Mouse (Mus musculus): ENCODE results near the gene Wdr25.
"Not testable (repeated sequence)": the region's sequence is repeated elsewhere in the genome, so short reads cannot be mapped to it uniquely, and the experiment has no call there.

Gene Wdr25

GRCm38 (mm10) chr12:108892989-108893714 is at the start of gene Wdr25:
Wdr25 (plus strand) TSS chr12:108893631.
- DNase-seq (ENCODE audit: low spot score in 2 of 2): no peak

GRCm38 (mm10) chr12:108848033-108848432 is 45.4 kb upstream of the Wdr25 start:
- DNase-seq (ENCODE audit: low spot score in 2 of 2): not testable (repeated sequence)

- no peak for DNase-seq (ENCODE audit: low spot score in 2 of 2)
These were observed 43.9 kb upstream of the Wdr25 start for GRCm38 (mm10) chr12:108849488-108850022.

- DNase-seq (ENCODE audit: low spot score in 2 of 2): no peak
These were observed 43.3 kb upstream of the Wdr25 start for GRCm38 (mm10) chr12:108850129-108850528.

- DNase-seq (ENCODE audit: low spot score in 2 of 2): no peak
These were observed 42.5 kb upstream of the Wdr25 start for GRCm38 (mm10) chr12:108850886-108851285.

GRCm38 (mm10) chr12:108852822-108853221 is 40.6 kb upstream of the Wdr25 start:
- DNase-seq (ENCODE audit: low spot score in 2 of 2): no peak

GRCm38 (mm10) chr12:108855081-108855480 is 38.4 kb upstream of the Wdr25 start:
- no peak for DNase-seq (ENCODE audit: low spot score in 2 of 2)

- DNase-seq (ENCODE audit: low spot score in 2 of 2): no peak
These were observed 37.2 kb upstream of the Wdr25 start for GRCm38 (mm10) chr12:108856186-108856585.

GRCm38 (mm10) chr12:108857109-108857508 is 36.3 kb upstream of the Wdr25 start:
- no peak for DNase-seq (ENCODE audit: low spot score in 2 of 2)

- DNase-seq (ENCODE audit: low spot score in 2 of 2): no peak
These were observed 35.7 kb upstream of the Wdr25 start for GRCm38 (mm10) chr12:108857589-108858184.

GRCm38 (mm10) chr12:108858486-108858885 is 34.9 kb upstream of the Wdr25 start:
- no peak for DNase-seq (ENCODE audit: low spot score in 2 of 2)

- DNase-seq (ENCODE audit: low spot score in 2 of 2): no peak
These were observed 28.4 kb upstream of the Wdr25 start for GRCm38 (mm10) chr12:108865007-108865494.

GRCm38 (mm10) chr12:108869575-108869974 is 23.9 kb upstream of the Wdr25 start:
- DNase-seq (ENCODE audit: low spot score in 2 of 2): no peak

GRCm38 (mm10) chr12:108873122-108873521 is 20.3 kb upstream of the Wdr25 start:
- DNase-seq (ENCODE audit: low spot score in 2 of 2): no peak

GRCm38 (mm10) chr12:108879138-108879537 is 14.3 kb upstream of the Wdr25 start:
- no peak for DNase-seq (ENCODE audit: low spot score in 2 of 2)

GRCm38 (mm10) chr12:108880606-108881005 is 12.8 kb upstream of the Wdr25 start:
- DNase-seq (ENCODE audit: low spot score in 2 of 2): no peak

GRCm38 (mm10) chr12:108881192-108881591 is 12.2 kb upstream of the Wdr25 start:
- no peak for DNase-seq (ENCODE audit: low spot score in 2 of 2)

- no peak for DNase-seq (ENCODE audit: low spot score in 2 of 2)
These were observed 10.7 kb upstream of the Wdr25 start for GRCm38 (mm10) chr12:108882776-108883175.

GRCm38 (mm10) chr12:108885906-108886305 is 7.5 kb upstream of the Wdr25 start:
- DNase-seq (ENCODE audit: low spot score in 2 of 2): no peak

GRCm38 (mm10) chr12:108887077-108887476 is 6.4 kb upstream of the Wdr25 start:
- DNase-seq (ENCODE audit: low spot score in 2 of 2): no peak

GRCm38 (mm10) chr12:108888632-108889031 is 4.8 kb upstream of the Wdr25 start:
- DNase-seq (ENCODE audit: low spot score in 2 of 2): no peak

GRCm38 (mm10) chr12:108893715-108894431 is 442 bp downstream of the Wdr25 start, which contains the start of gene Wars:
Wars (minus strand) TSS chr12:108894174.
- DNase-seq (ENCODE audit: low spot score in 2 of 2): peak; percentile 94 to 95

All from frontal cortex, postnatal 10 days (tissue).